Mouse (Mus musculus): ENCODE data around the gene A930033H14Rik.

A930033H14Rik gene

GRCm38 (mm10) chr10:69212542-69213440 lies at the start of gene A930033H14Rik:
A930033H14Rik (minus strand) TSS chr10:69213098.
- peak; percentile 86 for DNase-seq (ENCODE audit: low read depth, low spot score)

GRCm38 (mm10) chr10:69259929-69260328 lies 47.0 kb upstream of the A930033H14Rik start:
- no peak for DNase-seq (ENCODE audit: low read depth, low spot score)

- DNase-seq (ENCODE audit: low read depth, low spot score): no peak
Observed at GRCm38 (mm10) chr10:69259161-69259560, 46.3 kb upstream of the A930033H14Rik start.

- peak; percentile 17 for DNase-seq (ENCODE audit: low read depth, low spot score)
Observed at GRCm38 (mm10) chr10:69258588-69258987, 45.7 kb upstream of the A930033H14Rik start.

- DNase-seq (ENCODE audit: low read depth, low spot score): no peak
Observed at GRCm38 (mm10) chr10:69257592-69258133, 44.8 kb upstream of the A930033H14Rik start.

- DNase-seq (ENCODE audit: low read depth, low spot score): no peak
Observed at GRCm38 (mm10) chr10:69255594-69255993, 42.7 kb upstream of the A930033H14Rik start.

GRCm38 (mm10) chr10:69254390-69254847 lies 41.5 kb upstream of the A930033H14Rik start:
- peak; percentile 51 for DNase-seq (ENCODE audit: low read depth, low spot score)

- no peak for DNase-seq (ENCODE audit: low read depth, low spot score)
Observed at GRCm38 (mm10) chr10:69253686-69254080, 40.8 kb upstream of the A930033H14Rik start.

GRCm38 (mm10) chr10:69253075-69253685 lies 40.3 kb upstream of the A930033H14Rik start:
- no peak for DNase-seq (ENCODE audit: low read depth, low spot score)

- no peak for DNase-seq (ENCODE audit: low read depth, low spot score)
Observed at GRCm38 (mm10) chr10:69252112-69253074, 39.5 kb upstream of the A930033H14Rik start.

GRCm38 (mm10) chr10:69251254-69251653 lies 38.4 kb upstream of the A930033H14Rik start:
- DNase-seq (ENCODE audit: low read depth, low spot score): no peak

- DNase-seq (ENCODE audit: low read depth, low spot score): no peak
Observed at GRCm38 (mm10) chr10:69248261-69249160, 35.6 kb upstream of the A930033H14Rik start.

GRCm38 (mm10) chr10:69247311-69248033 lies 34.6 kb upstream of the A930033H14Rik start:
- no peak for DNase-seq (ENCODE audit: low read depth, low spot score)

GRCm38 (mm10) chr10:69246762-69247161 lies 33.9 kb upstream of the A930033H14Rik start:
- no peak for DNase-seq (ENCODE audit: low read depth, low spot score)

GRCm38 (mm10) chr10:69245906-69246668 lies 33.2 kb upstream of the A930033H14Rik start:
- DNase-seq (ENCODE audit: low read depth, low spot score): no peak

- no peak for DNase-seq (ENCODE audit: low read depth, low spot score)
Observed at GRCm38 (mm10) chr10:69245151-69245550, 32.3 kb upstream of the A930033H14Rik start.

GRCm38 (mm10) chr10:69240530-69240929 lies 27.6 kb upstream of the A930033H14Rik start:
- DNase-seq (ENCODE audit: low read depth, low spot score): peak; percentile 24

GRCm38 (mm10) chr10:69238311-69238710 lies 25.4 kb upstream of the A930033H14Rik start:
- peak; percentile 60 for DNase-seq (ENCODE audit: low read depth, low spot score)

- no peak for DNase-seq (ENCODE audit: low read depth, low spot score)
Observed at GRCm38 (mm10) chr10:69237781-69238180, 24.9 kb upstream of the A930033H14Rik start.

All from brain, adult 2 months (tissue).